Mouse (Mus musculus): ENCODE measurements around the gene Gpr12. TPM values are rescaled to one million over a fixed set of nuclear protein-coding genes. Genes with fewer than 3 reads are reported as not detected.

Gene Gpr12
- not detected for polyA plus RNA-seq (2017; shearing (Covaris generic))

GRCm38 (mm10) chr5:146584478-146585306 lies at the start of gene Gpr12:
Gene Gpr12, minus strand, starts transcription at chr5:146585239.

GRCm38 (mm10) chr5:146555836-146556235 lies 29.2 kb downstream of the Gpr12 start, which contains the start of gene Gm3415:
Gene Gm3415, plus strand, starts transcription at chr5:146556136.

GRCm38 (mm10) chr5:146537347-146537746 lies 47.7 kb downstream of the Gpr12 start, which contains the start of gene Gm3409:
Gene Gm3409, plus strand, starts transcription at chr5:146537647.

Other genes starting within 250 kb of the Gpr12 start
- not detected for gene Wasf3, start 200.3 kb downstream of the Gpr12 start, polyA plus RNA-seq (2017; shearing (Covaris generic))
- gene Gm6408, start 103.3 kb downstream of the Gpr12 start, polyA plus RNA-seq (2017; shearing (Covaris generic)): not detected
- not detected for gene Gm6370, start 93.9 kb downstream of the Gpr12 start, polyA plus RNA-seq (2017; shearing (Covaris generic))
- gene 4930449I24Rik, start 82.8 kb downstream of the Gpr12 start, polyA plus RNA-seq (2017; shearing (Covaris generic)): under 1 TPM in 1 of 2 experiments, not detected in 1; 0.18 TPM
- gene Gm3402, start 71.1 kb downstream of the Gpr12 start, polyA plus RNA-seq (2017; shearing (Covaris generic)): not detected
- gene Gm3404, start 59.4 kb downstream of the Gpr12 start, polyA plus RNA-seq (2017; shearing (Covaris generic)): under 1 TPM in 1 of 2 experiments, not detected in 1; 0.52 TPM
- gene Gm3409, start 47.6 kb downstream of the Gpr12 start, polyA plus RNA-seq (2017; shearing (Covaris generic)): not detected
- not detected for gene Gm3415, start 29.1 kb downstream of the Gpr12 start, polyA plus RNA-seq (2017; shearing (Covaris generic))
- 10 to 100 TPM; 17.8 to 18.5 TPM for gene Usp12, start 209.8 kb upstream of the Gpr12 start, polyA plus RNA-seq (2017; shearing (Covaris generic))
- gene Rpl21, start 247.7 kb upstream of the Gpr12 start, polyA plus RNA-seq (2017; shearing (Covaris generic)): 100 to 1,000 TPM; 250 to 450 TPM